Mouse (Mus musculus) brain, embryonic 14.5 days (tissue): Measurements from ENCODE around the gene Plcd1.

Source experiments
- CTCF ChIP-seq: fragments of 200-500 bp; IDR thresholded peaks from 2 replicates; pipeline ENCODE4 v1.5.1; 2012; ENCODE audit warnings: inconsistent platforms, mild to moderate bottlenecking, moderate library complexity, borderline replicate concordance; ENCODE audit not compliant: insufficient read depth, insufficient read length; ENCODE audit errors: extremely low read depth
- POLR2A ChIP-seq: fragments of 200-500 bp; IDR thresholded peaks from 2 replicates; pipeline ENCODE4 v1.6.1; 2012; ENCODE audit warnings: mild to moderate bottlenecking, inconsistent platforms, borderline replicate concordance; ENCODE audit not compliant: poor library complexity, insufficient read depth, insufficient read length, severe bottlenecking; ENCODE audit errors: extremely low read depth

- TF ChIP-seq CTCF (no peak), POLR2A (no peak)
Measured at GRCm38 (mm10) chr9:119073184-119073895, 20.0 kb downstream of the Plcd1 start.
